Mouse (Mus musculus): ENCODE measurements around the gene 4933434E20Rik. TPM values are rescaled to one million over a fixed set of nuclear protein-coding genes. Genes with fewer than 3 reads are reported as not detected.

The 4933434E20Rik gene
- polyA plus RNA-seq, 1 experiment from 2014 or later, result 165 TPM

GRCm38 (mm10) chr3:90086068-90086467, 34.6 kb downstream of the 4933434E20Rik start:
- peaks cover 24% of the 10 kb centered on the region for H3K36me3 ChIP-seq (ENCODE audit: control insufficient read depth, insufficient read depth, low read length)
- no peaks in the 10 kb centered on the region for H3K9me3 ChIP-seq (replicated peaks; ENCODE audit: control insufficient read depth, low read length)
- peaks cover 44% of the 10 kb centered on the region for H3K4me1 ChIP-seq (ENCODE audit: control insufficient read depth, insufficient read depth, low read length)
- no peak overlapping the region for H3K27ac ChIP-seq (ENCODE audit: low read depth, low read length)
- no peak overlapping the region for H3K9ac ChIP-seq (ENCODE audit: low read depth, low read length)
- no peak overlapping the region for H3K4me2 ChIP-seq
- H3K27me3 ChIP-seq (ENCODE audit: control insufficient read depth, insufficient read depth, low read length), result no peaks in the 10 kb centered on the region
- no peak overlapping the region for H3K4me3 ChIP-seq (ENCODE audit: low read depth, low read length)
- WGBS (ENCODE audit: insufficient replicate concordance), result 73% methylated on average over 5 of the region's 5 CpGs
- no peak for ATAC-seq (replicated peaks; ENCODE audit: insufficient number of reproducible peaks, low FRiP score, low TSS enrichment)

- Histone ChIP-seq H3K36me3 (ENCODE audit: control insufficient read depth, insufficient read depth, low read length) (peaks cover 48% of the 10 kb centered on the region), H3K27me3 (ENCODE audit: control insufficient read depth, insufficient read depth, low read length) (no peaks in the 10 kb centered on the region), H3K4me2 (no peak overlapping the region), H3K9me3 (replicated peaks; ENCODE audit: control insufficient read depth, low read length) (no peaks in the 10 kb centered on the region), H3K4me1 (ENCODE audit: control insufficient read depth, insufficient read depth, low read length) (peaks cover 20% of the 10 kb centered on the region), H3K4me3 (ENCODE audit: low read depth, low read length) (no peak overlapping the region), H3K9ac (ENCODE audit: low read depth, low read length) (no peak overlapping the region), H3K27ac (ENCODE audit: low read depth, low read length) (no peak overlapping the region)
- ATAC-seq (replicated peaks; ENCODE audit: insufficient number of reproducible peaks, low FRiP score, low TSS enrichment), result no peak
- 74% methylated on average over 2 of the region's 2 CpGs for WGBS (ENCODE audit: insufficient replicate concordance)
Observed at GRCm38 (mm10) chr3:90088617-90089016, 37.2 kb downstream of the 4933434E20Rik start.

- H3K4me2 ChIP-seq, result no peak overlapping the region
- H3K4me3 ChIP-seq (ENCODE audit: low read depth, low read length), result no peak overlapping the region
- H3K9ac ChIP-seq (ENCODE audit: low read depth, low read length), result no peak overlapping the region
- WGBS (ENCODE audit: insufficient replicate concordance), result 80% methylated on average over 6 of the region's 6 CpGs
- no peaks in the 10 kb centered on the region for H3K4me1 ChIP-seq (ENCODE audit: control insufficient read depth, insufficient read depth, low read length)
- H3K27me3 ChIP-seq (ENCODE audit: control insufficient read depth, insufficient read depth, low read length), result no peaks in the 10 kb centered on the region
- H3K27ac ChIP-seq (ENCODE audit: low read depth, low read length), result no peak overlapping the region
- ATAC-seq (replicated peaks; ENCODE audit: insufficient number of reproducible peaks, low FRiP score, low TSS enrichment), result no peak
- H3K9me3 ChIP-seq (replicated peaks; ENCODE audit: control insufficient read depth, low read length), result no peaks in the 10 kb centered on the region
- H3K36me3 ChIP-seq (ENCODE audit: control insufficient read depth, insufficient read depth, low read length), result peaks cover 50% of the 10 kb centered on the region
Observed at GRCm38 (mm10) chr3:90090892-90091291, 39.5 kb downstream of the 4933434E20Rik start.

- H3K9ac ChIP-seq (ENCODE audit: low read depth, low read length), result no peak overlapping the region
- 77% methylated on average over 3 of the region's 3 CpGs for WGBS (ENCODE audit: insufficient replicate concordance)
- no peak overlapping the region for H3K4me2 ChIP-seq
- no peak for ATAC-seq (replicated peaks; ENCODE audit: insufficient number of reproducible peaks, low FRiP score, low TSS enrichment)
- H3K9me3 ChIP-seq (replicated peaks; ENCODE audit: control insufficient read depth, low read length), result no peaks in the 10 kb centered on the region
- H3K27ac ChIP-seq (ENCODE audit: low read depth, low read length), result no peak overlapping the region
- H3K4me1 ChIP-seq (ENCODE audit: control insufficient read depth, insufficient read depth, low read length), result no peaks in the 10 kb centered on the region
- no peaks in the 10 kb centered on the region for H3K27me3 ChIP-seq (ENCODE audit: control insufficient read depth, insufficient read depth, low read length)
- H3K36me3 ChIP-seq (ENCODE audit: control insufficient read depth, insufficient read depth, low read length), result peaks cover 37% of the 10 kb centered on the region
- H3K4me3 ChIP-seq (ENCODE audit: low read depth, low read length), result no peak overlapping the region
Observed at GRCm38 (mm10) chr3:90094453-90094852, 43.0 kb downstream of the 4933434E20Rik start.

GRCm38 (mm10) chr3:90097928-90098327, 46.5 kb downstream of the 4933434E20Rik start:
- H3K36me3 ChIP-seq (ENCODE audit: control insufficient read depth, insufficient read depth, low read length), result peaks cover 19% of the 10 kb centered on the region
- no peak overlapping the region for H3K4me2 ChIP-seq

GRCm38 (mm10) chr3:90101010-90101409, 49.6 kb downstream of the 4933434E20Rik start:
- no peak overlapping the region for H3K27ac ChIP-seq (ENCODE audit: low read depth, low read length)
- 89% methylated on average over 3 of the region's 3 CpGs for WGBS (ENCODE audit: insufficient replicate concordance)
- no peaks in the 10 kb centered on the region for H3K4me1 ChIP-seq (ENCODE audit: control insufficient read depth, insufficient read depth, low read length)
- H3K27me3 ChIP-seq (ENCODE audit: control insufficient read depth, insufficient read depth, low read length), result no peaks in the 10 kb centered on the region
- peaks cover 11% of the 10 kb centered on the region for H3K36me3 ChIP-seq (ENCODE audit: control insufficient read depth, insufficient read depth, low read length)
- no peak overlapping the region for H3K9ac ChIP-seq (ENCODE audit: low read depth, low read length)
- no peaks in the 10 kb centered on the region for H3K9me3 ChIP-seq (replicated peaks; ENCODE audit: control insufficient read depth, low read length)
- ATAC-seq (replicated peaks; ENCODE audit: insufficient number of reproducible peaks, low FRiP score, low TSS enrichment), result no peak
- H3K4me3 ChIP-seq (ENCODE audit: low read depth, low read length), result no peak overlapping the region
- H3K4me2 ChIP-seq, result no peak overlapping the region

More at GRCm38 (mm10) chr3:90097928-90098327, 46.5 kb downstream of the 4933434E20Rik start:
- no peak for ATAC-seq (replicated peaks; ENCODE audit: insufficient number of reproducible peaks, low FRiP score, low TSS enrichment)
- Histone ChIP-seq H3K4me1 (ENCODE audit: control insufficient read depth, insufficient read depth, low read length) (no peaks in the 10 kb centered on the region), H3K9me3 (replicated peaks; ENCODE audit: control insufficient read depth, low read length) (no peaks in the 10 kb centered on the region), H3K4me3 (ENCODE audit: low read depth, low read length) (no peak overlapping the region), H3K27ac (ENCODE audit: low read depth, low read length) (no peak overlapping the region), H3K27me3 (ENCODE audit: control insufficient read depth, insufficient read depth, low read length) (no peaks in the 10 kb centered on the region), H3K9ac (ENCODE audit: low read depth, low read length) (no peak overlapping the region)
- 88% methylated on average over 5 of the region's 5 CpGs for WGBS (ENCODE audit: insufficient replicate concordance)

- ATAC-seq (replicated peaks; ENCODE audit: insufficient number of reproducible peaks, low FRiP score, low TSS enrichment), result no peak
- Histone ChIP-seq H3K4me2 (no peak overlapping the region), H3K9me3 (replicated peaks; ENCODE audit: control insufficient read depth, low read length) (no peaks in the 10 kb centered on the region), H3K9ac (ENCODE audit: low read depth, low read length) (no peak overlapping the region), H3K4me1 (ENCODE audit: control insufficient read depth, insufficient read depth, low read length) (no peaks in the 10 kb centered on the region), H3K4me3 (ENCODE audit: low read depth, low read length) (no peak overlapping the region), H3K27me3 (ENCODE audit: control insufficient read depth, insufficient read depth, low read length) (no peaks in the 10 kb centered on the region), H3K27ac (ENCODE audit: low read depth, low read length) (no peak overlapping the region), H3K36me3 (ENCODE audit: control insufficient read depth, insufficient read depth, low read length) (peaks cover 11% of the 10 kb centered on the region)
- 90% methylated on average over 2 of the region's 2 CpGs for WGBS (ENCODE audit: insufficient replicate concordance)
Observed at GRCm38 (mm10) chr3:90101673-90102072, 50.2 kb downstream of the 4933434E20Rik start.

GRCm38 (mm10) chr3:90102239-90102638, 50.8 kb downstream of the 4933434E20Rik start:
- no peak for ATAC-seq (replicated peaks; ENCODE audit: insufficient number of reproducible peaks, low FRiP score, low TSS enrichment)
- Histone ChIP-seq H3K9me3 (replicated peaks; ENCODE audit: control insufficient read depth, low read length) (no peaks in the 10 kb centered on the region), H3K27me3 (ENCODE audit: control insufficient read depth, insufficient read depth, low read length) (no peaks in the 10 kb centered on the region), H3K4me1 (ENCODE audit: control insufficient read depth, insufficient read depth, low read length) (no peaks in the 10 kb centered on the region), H3K27ac (ENCODE audit: low read depth, low read length) (no peak overlapping the region), H3K4me2 (no peak overlapping the region), H3K9ac (ENCODE audit: low read depth, low read length) (no peak overlapping the region), H3K36me3 (ENCODE audit: control insufficient read depth, insufficient read depth, low read length) (peaks cover 11% of the 10 kb centered on the region), H3K4me3 (ENCODE audit: low read depth, low read length) (no peak overlapping the region)
- 79% methylated on average over 2 of the region's 2 CpGs for WGBS (ENCODE audit: insufficient replicate concordance)

GRCm38 (mm10) chr3:90103176-90103575, 51.7 kb downstream of the 4933434E20Rik start:
- no peaks in the 10 kb centered on the region for H3K27me3 ChIP-seq (ENCODE audit: control insufficient read depth, insufficient read depth, low read length)
- H3K4me3 ChIP-seq (ENCODE audit: low read depth, low read length), result no peak overlapping the region
- ATAC-seq (replicated peaks; ENCODE audit: insufficient number of reproducible peaks, low FRiP score, low TSS enrichment), result no peak
- H3K36me3 ChIP-seq (ENCODE audit: control insufficient read depth, insufficient read depth, low read length), result peaks cover 11% of the 10 kb centered on the region
- 91% methylated on average over 2 of the region's 2 CpGs for WGBS (ENCODE audit: insufficient replicate concordance)
- H3K9ac ChIP-seq (ENCODE audit: low read depth, low read length), result no peak overlapping the region
- no peaks in the 10 kb centered on the region for H3K9me3 ChIP-seq (replicated peaks; ENCODE audit: control insufficient read depth, low read length)
- H3K27ac ChIP-seq (ENCODE audit: low read depth, low read length), result no peak overlapping the region
- no peak overlapping the region for H3K4me2 ChIP-seq
- no peaks in the 10 kb centered on the region for H3K4me1 ChIP-seq (ENCODE audit: control insufficient read depth, insufficient read depth, low read length)
